Mouse (Mus musculus) MEL (cell line): ENCODE data around the gene Pard3. TPM values are rescaled to one million over a fixed set of nuclear protein-coding genes. Genes with fewer than 3 reads are reported as not detected.

ENCODE experiments used
- DNase-seq: peaks from one replicate; pipeline ENCODE4 v3.0.0; 2011; ENCODE audit warnings: low read depth, low spot score
- H3K27ac ChIP-seq: 2 replicates; pipeline ENCODE4 v1.5.1; 2012; ENCODE audit warnings: low read depth, mild to moderate bottlenecking, control low read depth, low read length, moderate library complexity; ENCODE audit not compliant: control insufficient read depth
- H3K27me3 ChIP-seq, 2 experiments: fragments of 150-350 bp in 1 of 2; sonication (generic) in 1 of 2; 2 replicates each; pipeline ENCODE4 v1.6.1; 2012; ENCODE audit warnings: low read length in 2 of 2, mild to moderate bottlenecking in 2 of 2, improper control_type of control experiment in 1 of 2, moderate library complexity in 1 of 2; ENCODE audit not compliant: insufficient read depth in 2 of 2, control insufficient read depth in 1 of 2
- H3K36me3 ChIP-seq, 2 experiments: 2 replicates each; pipeline ENCODE4 v1.6.1; 2012 to 2014; ENCODE audit warnings: low read length in 2 of 2, improper control_type of control experiment in 1 of 2, inconsistent platforms in 1 of 2, mild to moderate bottlenecking in 1 of 2; ENCODE audit not compliant: insufficient read depth in 2 of 2, control insufficient read depth in 1 of 2
- H3K4me1 ChIP-seq, 2 experiments: fragments of 150-350 bp in 1 of 2; sonication (generic) in 1 of 2; 2 replicates each; pipeline ENCODE4 v1.6.1; 2012; ENCODE audit warnings: low read length in 2 of 2, improper control_type of control experiment in 1 of 2, mild to moderate bottlenecking in 1 of 2; ENCODE audit not compliant: insufficient read depth in 2 of 2, control insufficient read depth in 1 of 2
- H3K4me3 ChIP-seq, 2 experiments: fragments of 150-350 bp in 1 of 2; sonication (generic) in 1 of 2; 2 replicates each; pipeline ENCODE4 v1.5.1; 2012; ENCODE audit warnings: low read depth in 2 of 2, low read length in 2 of 2, mild to moderate bottlenecking in 2 of 2, moderate library complexity in 2 of 2, control low read depth in 1 of 2, improper control_type of control experiment in 1 of 2; ENCODE audit not compliant: control insufficient read depth in 1 of 2, insufficient read depth in 1 of 2
- H3K79me2 ChIP-seq: 2 replicates; pipeline ENCODE4 v1.6.1; 2012; ENCODE audit warnings: mild to moderate bottlenecking, low read length, moderate library complexity; ENCODE audit not compliant: control insufficient read depth, poor library complexity, insufficient read depth
- H3K9ac ChIP-seq: 2 replicates; pipeline ENCODE4 v1.6.1; 2012; ENCODE audit warnings: low read depth, mild to moderate bottlenecking, control low read depth, low read length, moderate library complexity; ENCODE audit not compliant: control insufficient read depth, poor library complexity, severe bottlenecking
- H3K9me3 ChIP-seq: fragments of 150-350 bp; sonication (generic); replicated peaks from 2 replicates; pipeline ENCODE4 v1.6.1; 2012; ENCODE audit warnings: mild to moderate bottlenecking, low read length, improper control_type of control experiment, moderate library complexity; ENCODE audit not compliant: insufficient read depth
- CHD1 ChIP-seq: IDR thresholded peaks from 2 replicates; pipeline ENCODE4 v1.6.1; 2012; ENCODE audit warnings: low read depth, mild to moderate bottlenecking, inconsistent platforms, low read length, improper control_type of control experiment
- CTCF ChIP-seq, 3 experiments: IDR thresholded peaks in 2 of 3; conservative IDR thresholded peaks in 1 of 3; 2 replicates each; pipeline ENCODE4 v1.5.1; 2011 to 2012; ENCODE audit warnings: low read length in 3 of 3, low read depth in 2 of 3, mild to moderate bottlenecking in 2 of 3, improper control_type of control experiment in 1 of 3, inconsistent platforms in 1 of 3, mixed read lengths in 1 of 3, moderate library complexity in 1 of 3; ENCODE audit not compliant: control insufficient read depth in 1 of 3, insufficient read depth in 1 of 3, poor library complexity in 1 of 3, severe bottlenecking in 1 of 3
- E2F4 ChIP-seq: IDR thresholded peaks from 2 replicates; pipeline ENCODE4 v1.6.1; 2011; ENCODE audit warnings: low read depth, low read length, improper control_type of control experiment, borderline replicate concordance
- ELF1 ChIP-seq: IDR thresholded peaks from 2 replicates; pipeline ENCODE4 v1.6.1; 2014; ENCODE audit warnings: low read depth, mild to moderate bottlenecking, inconsistent platforms, low read length, improper control_type of control experiment, moderate library complexity
- EP300 ChIP-seq, 2 experiments: IDR thresholded peaks; 2 replicates each; pipeline ENCODE4 v1.6.1; 2011; ENCODE audit warnings: improper control_type of control experiment in 2 of 2, low read length in 2 of 2, low read depth in 1 of 2, mild to moderate bottlenecking in 1 of 2
- ETS1 ChIP-seq: IDR thresholded peaks from 2 replicates; pipeline ENCODE4 v1.6.1; 2012; ENCODE audit warnings: low read depth, mild to moderate bottlenecking, inconsistent platforms, low read length, improper control_type of control experiment, moderate library complexity
- GABPA ChIP-seq: IDR thresholded peaks from 2 replicates; pipeline ENCODE4 v1.6.1; 2012; ENCODE audit warnings: low read depth, mild to moderate bottlenecking, inconsistent platforms, low read length, improper control_type of control experiment, moderate library complexity
- GATA1 ChIP-seq: IDR thresholded peaks from 2 replicates; pipeline ENCODE4 v1.6.1; 2011; ENCODE audit warnings: low read depth, low read length, improper control_type of control experiment
- JUND ChIP-seq: IDR thresholded peaks from 2 replicates; pipeline ENCODE4 v1.6.1; 2011; ENCODE audit warnings: low read depth, mild to moderate bottlenecking, improper control_type of control experiment, low read length
- KAT2A ChIP-seq: conservative IDR thresholded peaks from 2 replicates; pipeline ENCODE4 v1.6.1; 2012; ENCODE audit warnings: low read depth, low read length, improper control_type of control experiment, inconsistent platforms
- MAFK ChIP-seq: IDR thresholded peaks from 2 replicates; pipeline ENCODE4 v1.6.1; 2011; ENCODE audit warnings: low read depth, mild to moderate bottlenecking, low read length, improper control_type of control experiment, borderline replicate concordance
- MAX ChIP-seq: IDR thresholded peaks from 2 replicates; pipeline ENCODE4 v1.6.1; 2011; ENCODE audit warnings: low read length, improper control_type of control experiment
- MAZ ChIP-seq: IDR thresholded peaks from 2 replicates; pipeline ENCODE4 v1.6.1; 2012; ENCODE audit warnings: low read depth, mild to moderate bottlenecking, inconsistent platforms, low read length, improper control_type of control experiment
- MXI1 ChIP-seq: IDR thresholded peaks from 2 replicates; pipeline ENCODE4 v1.6.1; 2011; ENCODE audit warnings: mild to moderate bottlenecking, low read depth, low read length, improper control_type of control experiment
- MYB ChIP-seq: IDR thresholded peaks from 2 replicates; pipeline ENCODE4 v1.6.1; 2011; ENCODE audit warnings: mild to moderate bottlenecking, low read depth, low read length, improper control_type of control experiment
- NELFE ChIP-seq: IDR thresholded peaks from 2 replicates; pipeline ENCODE4 v1.6.1; 2011; ENCODE audit warnings: low read depth, low read length, improper control_type of control experiment
- POLR2AphosphoS2 ChIP-seq: IDR thresholded peaks from 2 replicates; pipeline ENCODE4 v1.6.1; 2011; ENCODE audit warnings: low read length, improper control_type of control experiment
- POLR2AphosphoS5 ChIP-seq: IDR thresholded peaks from 2 replicates; pipeline ENCODE4 v1.6.1; 2012; ENCODE audit warnings: low read depth, borderline replicate concordance, mild to moderate bottlenecking, inconsistent platforms, low read length, moderate library complexity, mixed read lengths
- RAD21 ChIP-seq: IDR thresholded peaks from 2 replicates; pipeline ENCODE4 v1.6.1; 2011; ENCODE audit warnings: mild to moderate bottlenecking, low read depth, low read length, improper control_type of control experiment
- RCOR1 ChIP-seq: IDR thresholded peaks from 2 replicates; pipeline ENCODE4 v1.6.1; 2012; ENCODE audit warnings: low read depth, mild to moderate bottlenecking, inconsistent platforms, low read length, improper control_type of control experiment
- SIN3A ChIP-seq: IDR thresholded peaks from 2 replicates; pipeline ENCODE4 v1.6.1; 2012; ENCODE audit warnings: low read length, improper control_type of control experiment, inconsistent platforms
- SMC3 ChIP-seq: IDR thresholded peaks from 2 replicates; pipeline ENCODE4 v1.6.1; 2011; ENCODE audit warnings: low read depth, low read length, improper control_type of control experiment
- TAL1 ChIP-seq: IDR thresholded peaks from 2 replicates; pipeline ENCODE4 v1.6.1; 2012; ENCODE audit warnings: mild to moderate bottlenecking, inconsistent platforms, low read length, moderate library complexity, mixed read lengths
- TCF12 ChIP-seq: IDR thresholded peaks from 2 replicates; pipeline ENCODE4 v1.6.1; 2014; ENCODE audit warnings: low read depth, mild to moderate bottlenecking, inconsistent platforms, low read length, improper control_type of control experiment, moderate library complexity
- UBTF ChIP-seq: IDR thresholded peaks from 2 replicates; pipeline ENCODE4 v1.6.1; 2012; ENCODE audit warnings: low read depth, mild to moderate bottlenecking, inconsistent platforms, low read length, improper control_type of control experiment, moderate library complexity, borderline replicate concordance; ENCODE audit not compliant: insufficient read depth
- USF1 ChIP-seq: IDR thresholded peaks from 2 replicates; pipeline ENCODE4 v1.6.1; 2014; ENCODE audit warnings: low read depth, mild to moderate bottlenecking, inconsistent platforms, low read length, improper control_type of control experiment, moderate library complexity
- USF2 ChIP-seq, 2 experiments: IDR thresholded peaks; 2 replicates each; pipeline ENCODE4 v1.6.1; 2011 to 2012; ENCODE audit warnings: improper control_type of control experiment in 2 of 2, low read length in 2 of 2, borderline replicate concordance in 1 of 2, inconsistent platforms in 1 of 2, low read depth in 1 of 2, mild to moderate bottlenecking in 1 of 2; ENCODE audit not compliant: insufficient read depth in 1 of 2
- ZNF384 ChIP-seq: IDR thresholded peaks from 2 replicates; pipeline ENCODE4 v1.6.1; 2012; ENCODE audit warnings: low read depth, mild to moderate bottlenecking, inconsistent platforms, low read length, improper control_type of control experiment
- polyA plus RNA-seq, 2 experiments: library from polyadenylated mRNA; stranded (reverse) in 1 of 2; unstranded in 1 of 2; fragments of >175 nt in 1 of 2; fragments of >200 nt in 1 of 2; gene quantifications; 2 replicates each; pipeline versions ENCODE4 v1.2.1 to v1.2.4; 2012; ENCODE audit warnings: low replicate concordance in 2 of 2, low read depth in 1 of 2; ENCODE audit not compliant: insufficient read length in 2 of 2, insufficient read depth in 1 of 2, missing spikeins in 1 of 2
- total RNA-seq: library from RNA; depleted of rRNA; stranded (reverse); fragments of 300-350 nt; gene quantifications from 2 replicates; pipeline ENCODE4 v1.2.3, GENCODE M21; 2012

The Pard3 gene
- total and polyA plus RNA-seq, 3 experiments: not detected

- TF ChIP-seq USF1: no peak
- no peak for TF ChIP-seq JUND
- no peak for TF ChIP-seq SIN3A
- TF ChIP-seq ELF1: no peak
- H3K27ac ChIP-seq: no peak overlapping the region
- no peak overlapping the region for H3K4me3 ChIP-seq
Measured at GRCm38 (mm10) chr8:127214748-127215433, 151.2 kb downstream of the Pard3 start.

GRCm38 (mm10) chr8:127220206-127220605 lies 156.5 kb downstream of the Pard3 start:
- no peak overlapping the region for H3K27ac ChIP-seq

More at GRCm38 (mm10) chr8:127214748-127215433, 151.2 kb downstream of the Pard3 start:
- Histone ChIP-seq H3K79me2 (no peaks in the 10 kb centered on the region), H3K36me3 (no peaks in the 10 kb centered on the region), H3K27me3 (no peaks in the 10 kb centered on the region), H3K4me1 (no peaks in the 10 kb centered on the region), H3K9ac (no peak overlapping the region), H3K9me3 (no peaks in the 10 kb centered on the region)
- no peak for DNase-seq

GRCm38 (mm10) chr8:127220615-127221014 lies 156.9 kb downstream of the Pard3 start:
- TF ChIP-seq GABPA: no peak
- TF ChIP-seq MXI1: no peak
- no peak for TF ChIP-seq ZNF384
- no peak for TF ChIP-seq MYB
- TF ChIP-seq CTCF (IDR thresholded peaks at IDR 0.05 in 2 of 3, conservative IDR thresholded peaks at IDR 0.05 in 1 of 3; ENCODE audit: control insufficient read depth in 1 of 3, insufficient read depth in 1 of 3, low read depth in 2 of 3, low read length in 3 of 3, poor library complexity in 1 of 3, severe bottlenecking in 1 of 3): no peak
- no peak for TF ChIP-seq EP300 (IDR thresholded peaks at IDR 0.05; ENCODE audit: low read depth in 1 of 2, low read length in 2 of 2)
- TF ChIP-seq POLR2AphosphoS2: no peak
- no peak for TF ChIP-seq RAD21
- TF ChIP-seq CHD1: no peak
- no peak for TF ChIP-seq RCOR1
- TF ChIP-seq MAX: no peak
- TF ChIP-seq UBTF: no peak
- no peak for TF ChIP-seq TCF12
- no peak for TF ChIP-seq NELFE
- no peak for TF ChIP-seq SIN3A
- no peak for TF ChIP-seq USF2 (IDR thresholded peaks at IDR 0.05; ENCODE audit: borderline replicate concordance in 1 of 2, insufficient read depth in 1 of 2, low read depth in 1 of 2, low read length in 2 of 2)
- Histone ChIP-seq H3K4me1 (no peaks in the 10 kb centered on the region), H3K9ac (no peak overlapping the region)

More at GRCm38 (mm10) chr8:127220206-127220605, 156.5 kb downstream of the Pard3 start:
- no peak overlapping the region for H3K4me3 ChIP-seq
- no peaks in the 10 kb centered on the region for H3K4me1 ChIP-seq
- H3K9ac ChIP-seq: no peak overlapping the region
- no peaks in the 10 kb centered on the region for H3K79me2 ChIP-seq
- no peak for DNase-seq
- no peaks in the 10 kb centered on the region for H3K27me3 ChIP-seq
- TF ChIP-seq SIN3A (no peak), TAL1 (no peak), MXI1 (no peak), GATA1 (no peak), EP300 (IDR thresholded peaks at IDR 0.05; ENCODE audit: low read depth in 1 of 2, low read length in 2 of 2) (no peak), MAZ (no peak), POLR2AphosphoS5 (no peak), ETS1 (no peak), SMC3 (no peak), MYB (no peak), E2F4 (no peak), KAT2A (no peak), MAFK (no peak)
- no peaks in the 10 kb centered on the region for H3K9me3 ChIP-seq
- no peaks in the 10 kb centered on the region for H3K36me3 ChIP-seq

More at GRCm38 (mm10) chr8:127220615-127221014, 156.9 kb downstream of the Pard3 start:
- Histone ChIP-seq H3K79me2 (no peaks in the 10 kb centered on the region), H3K27ac (no peak overlapping the region), H3K4me3 (no peak overlapping the region), H3K27me3 (no peaks in the 10 kb centered on the region), H3K36me3 (no peaks in the 10 kb centered on the region), H3K9me3 (no peaks in the 10 kb centered on the region)
- DNase-seq: no peak
